ENCODE assay signal across 8 mouse cellular contexts in the genomic region with DNA sequence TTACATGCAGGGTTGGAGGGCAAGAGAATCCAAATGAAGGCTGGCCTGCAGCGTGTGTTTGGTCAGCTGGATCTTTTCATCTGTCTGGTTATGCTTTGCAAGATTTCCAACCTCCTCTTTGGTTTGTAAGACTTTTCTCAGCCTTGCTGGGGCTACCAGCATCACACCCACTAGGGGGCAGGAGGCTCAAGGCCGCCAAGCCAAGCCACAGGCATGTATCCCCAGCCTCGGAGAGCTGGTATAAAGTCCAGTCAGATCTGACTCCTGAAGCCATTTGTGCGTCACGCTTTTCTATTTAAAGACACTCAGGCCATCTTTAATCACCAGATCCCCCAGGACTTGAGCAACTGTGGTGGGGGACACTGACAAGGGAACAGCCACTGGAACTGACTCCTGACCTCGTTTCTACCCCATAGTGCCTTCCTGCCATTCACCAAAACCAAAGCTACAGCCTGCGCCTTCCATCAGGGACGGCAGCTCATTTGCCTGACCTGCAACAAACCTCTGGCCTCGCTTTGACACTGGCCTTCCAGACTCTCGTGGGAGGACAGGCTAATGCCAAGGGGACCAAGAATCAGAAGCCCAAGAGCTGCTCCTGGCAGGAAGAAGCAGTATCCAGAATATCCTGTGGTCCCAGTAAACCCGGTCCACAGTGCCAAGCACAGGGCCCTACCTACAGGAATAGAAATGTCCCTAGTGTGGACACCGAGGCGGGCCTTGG. TPM values are rescaled to one million over a fixed set of nuclear protein-coding genes. Genes with fewer than 3 reads are reported as not detected.
A peak's percentile ranks its signal among the peaks of the same experiment; 100 is the strongest.
DNase-seq lines count a peak whose midpoint lies in the region; ATAC-seq lines count a peak whose summit lies in the region.

No protein-coding gene starts in this region.

- DNase-seq in forebrain, embryonic 11.5 days (ENCODE audit: low spot score): peak; percentile 66
- DNase-seq in adrenal gland, postnatal 25 days: peak; percentile 83
- DNase-seq in embryonic facial prominence, embryonic 11.5 days (ENCODE audit: low spot score): peak; percentile 80
- peak; percentile 77 for DNase-seq in heart, postnatal 25 days (ENCODE audit: low spot score)
- DNase-seq in left cerebral cortex, postnatal 10 days (ENCODE audit: extremely low spot score in 1 of 2, low spot score in 2 of 2): peak; percentile 55 to 87
- peak; percentile 74 for DNase-seq in mesoderm, embryonic 11.5 days (ENCODE audit: low read depth, low spot score)
- peak; percentile 68 to 83 for DNase-seq in spleen, postnatal 4 days (ENCODE audit: low spot score in 2 of 2)

- H3K36me3 ChIP-seq in forebrain, embryonic 11.5 days (ENCODE audit: control insufficient read depth, insufficient read depth, low read length): no peaks in the 10 kb centered on the region
- H3K36me3 ChIP-seq in forebrain, embryonic 15.5 days: 0 out of 2 replicates have a peak, but pooled peaks cover 4% of the 10 kb centered on the region
- H3K36me3 ChIP-seq in embryonic facial prominence, embryonic 11.5 days (replicated peaks; ENCODE audit: control insufficient read depth, insufficient read depth, low read depth, low read length): no peaks in the 10 kb centered on the region; the same call in 1 of the 2 replicates

- no peaks in the 10 kb centered on the region for H3K27me3 ChIP-seq in forebrain, embryonic 11.5 days (ENCODE audit: control insufficient read depth, insufficient read depth, low read length)
- no peaks in the 10 kb centered on the region for H3K27me3 ChIP-seq in forebrain, embryonic 15.5 days
- H3K27me3 ChIP-seq in embryonic facial prominence, embryonic 11.5 days (ENCODE audit: control insufficient read depth, insufficient read depth, low read length): no peaks in the 10 kb centered on the region

- ATAC-seq in forebrain, embryonic 11.5 days (replicated peaks; ENCODE audit: low FRiP score): no peak
- no peak for ATAC-seq in forebrain, embryonic 15.5 days (replicated peaks)
- ATAC-seq in embryonic facial prominence, embryonic 11.5 days (replicated peaks; ENCODE audit: insufficient number of reproducible peaks, low FRiP score, low TSS enrichment, low read depth): 0 out of 2 replicates have a peak, but pooled peaks have one; percentile 55

- H3K4me1 ChIP-seq in forebrain, embryonic 11.5 days (replicated peaks; ENCODE audit: control insufficient read depth, insufficient read depth, low read length): no peaks in the 10 kb centered on the region
- no peaks in the 10 kb centered on the region for H3K4me1 ChIP-seq in forebrain, embryonic 15.5 days
- peaks cover 3% of the 10 kb centered on the region for H3K4me1 ChIP-seq in embryonic facial prominence, embryonic 11.5 days (ENCODE audit: control insufficient read depth, insufficient read depth, low read length)

- WGBS in forebrain, embryonic 11.5 days: 59% methylated on average over 13 of the region's 13 CpGs
- WGBS in forebrain, embryonic 15.5 days: 56% methylated on average over 13 of the region's 13 CpGs
- 50% methylated on average over 13 of the region's 13 CpGs for WGBS in embryonic facial prominence, embryonic 11.5 days

- H3K9ac ChIP-seq in forebrain, embryonic 11.5 days (ENCODE audit: low read length): no peak overlapping the region
- no peak overlapping the region for H3K9ac ChIP-seq in forebrain, embryonic 15.5 days (replicated peaks)
- no peak overlapping the region for H3K9ac ChIP-seq in embryonic facial prominence, embryonic 11.5 days (replicated peaks; ENCODE audit: low read length)

- no peak overlapping the region for H3K27ac ChIP-seq in forebrain, embryonic 11.5 days (ENCODE audit: low read depth, low read length)
- no peak overlapping the region for H3K27ac ChIP-seq in forebrain, embryonic 15.5 days (replicated peaks)
- no peak overlapping the region for H3K27ac ChIP-seq in embryonic facial prominence, embryonic 11.5 days (replicated peaks; ENCODE audit: low read depth, low read length)

- no peaks in the 10 kb centered on the region for H3K9me3 ChIP-seq in forebrain, embryonic 11.5 days (ENCODE audit: control insufficient read depth, low read length)
- H3K9me3 ChIP-seq in forebrain, embryonic 15.5 days: no peaks in the 10 kb centered on the region
- no peaks in the 10 kb centered on the region for H3K9me3 ChIP-seq in embryonic facial prominence, embryonic 11.5 days (replicated peaks; ENCODE audit: control insufficient read depth, low read length)

- intact Hi-C loops in heart, postnatal 25 days (cut with DNase I): loop anchor here (1.0 to 2.0 kb wide), 3 partner anchors 50 to 87 kb away; a partner anchor contains a TSS
- intact Hi-C loops in left cerebral cortex, postnatal 10 days (cut with DNase I): no loop called here

- H3K4me3 ChIP-seq in forebrain, embryonic 11.5 days (ENCODE audit: low read depth, low read length): no peak overlapping the region
- H3K4me3 ChIP-seq in forebrain, embryonic 15.5 days: no peak overlapping the region
- no peak overlapping the region for H3K4me3 ChIP-seq in embryonic facial prominence, embryonic 11.5 days (ENCODE audit: low read depth, low read length)

- H3K4me2 ChIP-seq in forebrain, embryonic 11.5 days (ENCODE audit: low read depth, low read length, severe bottlenecking): no peak overlapping the region
- H3K4me2 ChIP-seq in forebrain, embryonic 15.5 days (replicated peaks): no peak overlapping the region
- no peak overlapping the region for H3K4me2 ChIP-seq in embryonic facial prominence, embryonic 11.5 days (ENCODE audit: low read depth, low read length)

RNA-seq across cellular contexts. Expression of a gene that starts 49.7 kb away (rescaled TPM):
- polyA plus RNA-seq in forebrain, embryonic 11.5 days (2014; fragmentation: Nextera tagmentation; extraction: Ambion mirVana): 36.2 and 41.2 TPM in 2 replicates
- 61.3 and 66.1 TPM in 2 replicates for polyA plus RNA-seq in forebrain, embryonic 15.5 days (2015; fragmentation: Nextera tagmentation; extraction: Ambion mirVana)
- total RNA-seq in adrenal gland, postnatal 25 days (2021): 51.2 and 51.7 TPM in 2 replicates
- polyA plus RNA-seq in embryonic facial prominence, embryonic 11.5 days (2014; fragmentation: Nextera tagmentation; extraction: Ambion mirVana): 36.8 and 38.5 TPM in 2 replicates
- 10 to 100 TPM; 31.0 to 32.0 TPM for total RNA-seq in heart, postnatal 25 days (2021)
- 10 to 100 TPM; 38.9 to 39.3 TPM for total RNA-seq in left cerebral cortex, postnatal 10 days (2021)

RNA-seq across cellular contexts. Expression of a gene that starts 49.7 kb away (rescaled TPM):
- 15.8 and 17.4 TPM in 2 replicates for polyA plus RNA-seq in forebrain, embryonic 11.5 days (2014; fragmentation: Nextera tagmentation; extraction: Ambion mirVana)
- polyA plus RNA-seq in forebrain, embryonic 15.5 days (2015; fragmentation: Nextera tagmentation; extraction: Ambion mirVana): 111 and 115 TPM in 2 replicates
- total RNA-seq in adrenal gland, postnatal 25 days (2021): 112 and 134 TPM in 2 replicates
- 15.8 and 16.0 TPM in 2 replicates for polyA plus RNA-seq in embryonic facial prominence, embryonic 11.5 days (2014; fragmentation: Nextera tagmentation; extraction: Ambion mirVana)
- 10 to 100 TPM; 41.0 to 58.1 TPM for total RNA-seq in heart, postnatal 25 days (2021)
- 10 to 100 TPM; 76.4 to 80.0 TPM for total RNA-seq in left cerebral cortex, postnatal 10 days (2021)
